10 mouse cellular contexts compared by ENCODE assay signal in the genomic region with DNA sequence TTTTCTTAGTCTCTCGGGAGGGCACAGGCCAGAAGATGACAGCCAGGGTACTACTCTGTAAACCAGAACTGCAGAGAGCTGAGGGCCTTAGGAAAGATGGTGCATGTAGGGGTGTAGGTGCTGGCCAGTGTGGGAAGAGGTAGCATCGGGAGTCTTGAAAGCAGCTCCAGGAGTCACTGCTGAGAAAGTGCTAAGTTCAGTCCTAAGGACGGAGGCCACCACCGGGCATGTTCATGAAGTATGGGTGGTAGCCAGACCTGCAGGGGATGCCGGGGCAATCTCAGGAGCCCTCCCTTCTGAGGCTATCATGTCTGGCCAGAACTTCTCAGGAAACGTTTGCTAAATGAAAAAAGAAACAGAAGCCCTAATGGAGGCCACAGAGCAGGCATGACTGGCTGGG. TPM values are rescaled to one million over a fixed set of nuclear protein-coding genes. Genes with fewer than 3 reads are reported as not detected.
A peak's percentile ranks its signal among the peaks of the same experiment; 100 is the strongest.
DNase-seq lines count a peak whose midpoint lies in the region; ATAC-seq and TF ChIP-seq lines count a peak whose summit lies in the region.
"Had no signal": no experiment of that assay in that cellular context is flagged by ENCODE, and none has a peak within 500 bp of the region (broad histone marks: within the 10 kb centered on the region; RNA-seq: fewer than 3 reads in every experiment).

No protein-coding gene starts in this region.

- TF ChIP-seq POLR2A in olfactory bulb, adult 2 months (IDR thresholded peaks at IDR 0.05; ENCODE audit: insufficient read depth, low read depth, low read length): no peak

- peak overlapping the region; percentile 4; the same call in 1 of the 2 replicates for H3K27ac ChIP-seq in heart, embryonic 11.5 days (ENCODE audit: low read depth, low read length)
- peak overlapping the region; percentile 47; the same call in 1 of the 2 replicates for H3K27ac ChIP-seq in lung, postnatal 0 days (ENCODE audit: low read length)
- no peak overlapping the region for H3K27ac ChIP-seq in intestine, embryonic 15.5 days
- no peak overlapping the region for H3K27ac ChIP-seq in olfactory bulb, adult 2 months (ENCODE audit: insufficient read depth, low read depth, low read length)

- H3K4me2 ChIP-seq in heart, embryonic 11.5 days: peak overlapping the region; percentile 23
- H3K4me2 ChIP-seq in lung, postnatal 0 days (replicated peaks; ENCODE audit: low read depth, low read length): no peak overlapping the region; the same call in 1 of the 2 replicates
- H3K4me2 ChIP-seq in intestine, embryonic 15.5 days (replicated peaks): peak overlapping the region; percentile 65; the same call in 1 of the 2 replicates

- 57% methylated on average over 6 of the region's 6 CpGs for WGBS in heart, embryonic 11.5 days (ENCODE audit: insufficient replicate concordance)
- 49% methylated on average over 6 of the region's 6 CpGs for WGBS in lung, postnatal 0 days
- 61% methylated on average over 6 of the region's 6 CpGs for WGBS in intestine, embryonic 15.5 days
- 55% methylated on average over 6 of the region's 6 CpGs for WGBS in olfactory bulb, adult 2 months

- no peak for TF ChIP-seq EP300 in lung, postnatal 0 days (IDR thresholded peaks at IDR 0.05)

- TF ChIP-seq CTCF in lung, postnatal 0 days (IDR thresholded peaks at IDR 0.05): no peak
- no peak for TF ChIP-seq CTCF in olfactory bulb, adult 2 months (IDR thresholded peaks at IDR 0.05; ENCODE audit: insufficient read depth, low read depth, low read length)

- no peaks in the 10 kb centered on the region for H3K27me3 ChIP-seq in heart, embryonic 11.5 days (ENCODE audit: control insufficient read depth, insufficient read depth, low read length)
- no peaks in the 10 kb centered on the region for H3K27me3 ChIP-seq in lung, postnatal 0 days (replicated peaks; ENCODE audit: insufficient read depth, low read length)
- H3K27me3 ChIP-seq in intestine, embryonic 15.5 days (replicated peaks): no peaks in the 10 kb centered on the region

- H3K4me1 ChIP-seq in heart, embryonic 11.5 days (ENCODE audit: control insufficient read depth, insufficient read depth, low read length): peaks cover 30% of the 10 kb centered on the region
- H3K4me1 ChIP-seq in lung, postnatal 0 days (ENCODE audit: insufficient read depth, low read depth, low read length): peaks cover 32% of the 10 kb centered on the region
- peaks cover 41% of the 10 kb centered on the region for H3K4me1 ChIP-seq in intestine, embryonic 15.5 days (replicated peaks)
- H3K4me1 ChIP-seq in olfactory bulb, adult 2 months (ENCODE audit: control insufficient read depth, insufficient read depth, low read length): peaks cover 53% of the 10 kb centered on the region

- H3K9ac ChIP-seq in heart, embryonic 11.5 days (ENCODE audit: low read depth, low read length): no peak overlapping the region
- H3K9ac ChIP-seq in lung, postnatal 0 days (replicated peaks; ENCODE audit: low read depth): no peak overlapping the region
- no peak overlapping the region for H3K9ac ChIP-seq in intestine, embryonic 15.5 days

- no peak for DNase-seq in heart, adult 18-20 months
- DNase-seq in lung, postnatal 0 days (ENCODE audit: low spot score): no peak
- no peak for DNase-seq in lung, postnatal 36 days
- no peak for DNase-seq in ovary, postnatal 36 days (ENCODE audit: low spot score)
- no peak for DNase-seq in layer of hippocampus, adult 9-11 months
- DNase-seq: liver had no signal

- no peaks in the 10 kb centered on the region for H3K9me3 ChIP-seq in heart, embryonic 11.5 days (replicated peaks; ENCODE audit: control insufficient read depth, low read length)
- H3K9me3 ChIP-seq in lung, postnatal 0 days (ENCODE audit: low read length): no peaks in the 10 kb centered on the region
- H3K9me3 ChIP-seq in intestine, embryonic 15.5 days: no peaks in the 10 kb centered on the region

- ATAC-seq in heart, embryonic 11.5 days (replicated peaks; ENCODE audit: insufficient number of reproducible peaks, low FRiP score, low TSS enrichment): no peak
- ATAC-seq in lung, postnatal 0 days: no peak
- no peak for ATAC-seq in intestine, embryonic 15.5 days

- no peak overlapping the region for H3K4me3 ChIP-seq in heart, embryonic 11.5 days (ENCODE audit: low read depth, low read length)
- H3K4me3 ChIP-seq in lung, postnatal 0 days (ENCODE audit: low read depth, low read length): no peak overlapping the region
- no peak overlapping the region for H3K4me3 ChIP-seq in intestine, embryonic 15.5 days (replicated peaks)
- peak overlapping the region; percentile 4 for H3K4me3 ChIP-seq in olfactory bulb, adult 2 months (ENCODE audit: insufficient read depth, low read depth, low read length)
- H3K4me3 ChIP-seq: myocyte had no signal

- peaks cover 18% of the 10 kb centered on the region; the same call in 1 of the 2 replicates for H3K36me3 ChIP-seq in heart, embryonic 11.5 days (ENCODE audit: control insufficient read depth, insufficient read depth, low read length)
- peaks cover 22% of the 10 kb centered on the region; the same call in 1 of the 2 replicates for H3K36me3 ChIP-seq in lung, postnatal 0 days (ENCODE audit: insufficient read depth, low read length)
- peaks cover 11% of the 10 kb centered on the region for H3K36me3 ChIP-seq in intestine, embryonic 15.5 days

RNA-seq across cellular contexts. Expression of a gene that starts 3.3 kb away (rescaled TPM):
- polyA plus RNA-seq in heart, embryonic 11.5 days (2014; fragmentation: Nextera tagmentation; extraction: Ambion mirVana): 61.6 and 63.8 TPM in 2 replicates
- total RNA-seq in heart, adult 18-20 months (2021): 10 to 100 TPM; 17.1 to 20.8 TPM
- polyA plus RNA-seq in lung, postnatal 0 days (2015; fragmentation: Nextera tagmentation; extraction: Ambion mirVana): 106 and 118 TPM in 2 replicates
- polyA plus RNA-seq in intestine, embryonic 15.5 days (2015; fragmentation: Nextera tagmentation; extraction: Ambion mirVana): 99.1 and 103 TPM in 2 replicates
- polyA plus RNA-seq in olfactory bulb, adult 2 months (2012; ENCODE audit: insufficient read depth, insufficient read length, low replicate concordance, missing spikeins): not detected in 2 replicates

RNA-seq across cellular contexts. Expression of a gene that starts 8.5 kb away (rescaled TPM):
- 44.7 and 45.8 TPM in 2 replicates for polyA plus RNA-seq in heart, embryonic 11.5 days (2014; fragmentation: Nextera tagmentation; extraction: Ambion mirVana)
- total RNA-seq in heart, adult 18-20 months (2021): 10 to 100 TPM; 24.6 to 26.5 TPM
- 41.1 and 46.6 TPM in 2 replicates for polyA plus RNA-seq in lung, postnatal 0 days (2015; fragmentation: Nextera tagmentation; extraction: Ambion mirVana)
- 22.6 and 23.2 TPM in 2 replicates for polyA plus RNA-seq in intestine, embryonic 15.5 days (2015; fragmentation: Nextera tagmentation; extraction: Ambion mirVana)
- 106 TPM in 1 of 2 replicates, not detected in the other for polyA plus RNA-seq in olfactory bulb, adult 2 months (2012; ENCODE audit: insufficient read depth, insufficient read length, low replicate concordance, missing spikeins)

Comparison
In these comparisons a context has a peak if more than half of its experiments do, and no peak if none do; other contexts are left out.
1. H3K27ac ChIP-seq: peak in heart, embryonic 11.5 days (single experiment) and lung, postnatal 0 days (single experiment); none in intestine, embryonic 15.5 days (single experiment) and olfactory bulb, adult 2 months (single experiment).